Mouse (Mus musculus): ENCODE results near the gene Palm2.
A peak's percentile ranks its signal among the peaks of the same experiment; 100 is the strongest.

The Palm2 gene

DNA sequence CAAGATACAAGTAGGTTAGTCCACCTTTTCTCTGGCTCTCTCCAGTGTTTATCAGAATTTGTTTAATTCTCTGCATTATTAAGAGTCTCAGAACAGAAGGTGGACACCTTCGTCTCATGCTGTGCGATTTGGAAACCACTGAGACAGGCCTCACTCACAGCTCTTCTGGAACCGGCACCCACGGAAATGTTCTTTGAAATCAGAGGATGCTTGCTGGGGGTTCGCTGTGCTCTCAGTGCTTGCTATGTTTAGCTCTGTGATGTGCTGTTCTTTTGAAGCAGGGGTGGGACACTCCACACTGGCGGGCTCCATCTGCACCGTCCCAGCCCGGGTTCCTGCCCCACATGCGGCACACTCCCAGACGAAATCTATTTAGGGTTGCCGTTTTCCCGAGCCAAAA lies 222.3 kb downstream of the Palm2 start:
- DNase-seq (ENCODE audit: extremely low spot score, low read depth, low spot score) = no peak

DNA sequence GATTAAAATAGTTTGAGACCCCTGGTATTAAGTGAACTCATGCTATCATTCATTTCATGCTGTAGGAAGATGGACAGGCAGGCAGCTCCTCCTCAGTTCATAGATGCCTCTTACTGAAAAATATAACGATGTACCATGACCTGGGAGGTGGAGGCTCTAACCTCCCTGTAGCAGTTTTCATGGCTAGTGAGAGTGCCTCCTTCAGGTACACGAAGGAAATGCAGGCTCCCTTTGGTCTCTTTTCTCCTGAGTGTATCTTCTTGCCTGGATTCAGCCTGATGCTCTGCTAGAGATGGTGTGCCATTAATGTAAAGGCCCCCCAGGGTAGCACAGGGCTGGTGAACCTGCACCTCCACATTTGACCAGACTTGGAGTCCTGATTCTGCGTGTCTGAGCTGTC lies 222.8 kb downstream of the Palm2 start:
- DNase-seq (ENCODE audit: extremely low spot score, low read depth, low spot score) = no peak

- no peak for DNase-seq (ENCODE audit: extremely low spot score, low read depth, low spot score)
These were observed 226.4 kb downstream of the Palm2 start for GRCm38 (mm10) chr4:57660470-57660869.

- no peak for DNase-seq (ENCODE audit: extremely low spot score, low read depth, low spot score)
These were observed 232.1 kb downstream of the Palm2 start for GRCm38 (mm10) chr4:57666101-57666500.

DNA sequence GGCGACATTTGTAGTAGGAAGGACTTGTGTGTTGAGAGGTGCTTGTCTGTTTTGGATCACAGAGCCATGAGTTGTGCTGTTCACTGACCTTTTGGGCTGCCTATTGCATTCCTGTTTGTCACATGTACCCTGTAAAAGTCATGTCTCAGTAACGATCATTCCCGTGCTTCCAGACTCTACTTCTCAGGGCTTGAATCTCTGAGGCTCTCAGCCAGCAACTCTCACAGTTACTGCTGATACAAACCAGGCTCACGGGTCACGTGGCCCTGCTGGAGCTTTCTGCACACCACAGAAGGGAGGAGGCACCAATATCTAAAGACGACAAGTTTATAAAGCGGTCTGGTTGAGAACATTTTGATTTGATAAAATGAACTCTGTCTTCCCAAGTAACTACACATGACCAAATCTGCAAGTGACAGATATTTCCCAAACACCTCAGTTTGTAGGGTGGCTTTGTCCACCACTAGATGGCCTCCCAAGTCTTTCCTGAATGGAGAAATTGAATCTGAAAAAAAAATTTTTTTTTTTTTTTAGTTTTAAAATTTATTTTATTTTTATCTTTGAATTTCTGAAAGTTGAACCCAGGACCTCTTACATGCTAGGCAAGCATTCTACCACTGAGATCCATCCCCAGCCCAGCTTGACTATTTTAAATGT lies 236.9 kb downstream of the Palm2 start:
- no peak for DNase-seq (ENCODE audit: extremely low spot score, low read depth, low spot score)

- no peak for DNase-seq (ENCODE audit: extremely low spot score, low read depth, low spot score)
These were observed 238.5 kb downstream of the Palm2 start for GRCm38 (mm10) chr4:57672541-57672940.

GRCm38 (mm10) chr4:57672996-57673906 lies 239.2 kb downstream of the Palm2 start:
- DNase-seq (ENCODE audit: extremely low spot score, low read depth, low spot score) = peak; percentile 86

GRCm38 (mm10) chr4:57674351-57674750 lies 240.3 kb downstream of the Palm2 start:
- DNase-seq (ENCODE audit: extremely low spot score, low read depth, low spot score) = no peak

GRCm38 (mm10) chr4:57675387-57675786 lies 241.3 kb downstream of the Palm2 start:
- no peak for DNase-seq (ENCODE audit: extremely low spot score, low read depth, low spot score)

DNA sequence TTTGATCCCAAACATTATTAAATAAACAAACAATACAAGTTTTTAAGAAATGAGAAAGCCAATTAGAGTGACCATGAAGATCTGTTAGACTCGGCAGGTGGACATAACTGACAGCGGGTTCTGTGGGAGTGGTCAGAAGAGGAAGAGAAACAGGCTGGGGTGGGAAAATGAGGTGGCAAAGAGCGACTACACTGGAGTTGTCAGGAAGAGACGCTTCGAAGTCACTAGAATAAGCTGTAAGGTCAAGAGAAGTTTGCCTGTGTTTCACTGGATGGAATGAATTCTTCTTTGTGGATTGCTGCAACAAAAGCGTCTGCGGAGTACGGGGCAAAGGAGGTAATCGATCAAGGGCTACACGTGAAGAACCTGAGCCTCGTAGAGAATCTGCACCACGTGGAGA lies 243.9 kb downstream of the Palm2 start:
- no peak for DNase-seq (ENCODE audit: extremely low spot score, low read depth, low spot score)

DNA sequence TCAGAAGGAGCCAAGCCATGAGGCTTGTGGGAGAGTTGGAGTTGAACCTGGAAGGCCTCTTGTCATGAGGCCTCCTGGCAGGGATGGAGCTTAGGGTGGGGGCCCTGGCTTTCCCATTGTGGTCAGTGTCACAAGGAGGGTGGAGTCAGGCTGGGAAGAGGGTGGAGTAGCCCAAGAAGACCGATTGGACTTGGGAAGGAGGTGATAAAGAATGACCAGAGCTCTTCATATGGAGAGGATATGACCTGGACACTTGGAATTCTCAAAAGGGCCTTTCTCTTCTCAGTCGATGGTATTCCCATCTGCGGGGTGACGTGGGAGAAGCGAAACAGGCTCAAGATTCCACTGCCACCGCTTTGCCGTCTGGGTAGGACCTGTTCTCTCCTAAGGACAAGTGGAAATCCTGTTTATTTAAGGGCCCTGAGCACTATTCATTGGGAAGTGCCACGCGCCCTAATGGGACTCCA lies 245.0 kb downstream of the Palm2 start:
- DNase-seq (ENCODE audit: extremely low spot score, low read depth, low spot score) = no peak

DNA sequence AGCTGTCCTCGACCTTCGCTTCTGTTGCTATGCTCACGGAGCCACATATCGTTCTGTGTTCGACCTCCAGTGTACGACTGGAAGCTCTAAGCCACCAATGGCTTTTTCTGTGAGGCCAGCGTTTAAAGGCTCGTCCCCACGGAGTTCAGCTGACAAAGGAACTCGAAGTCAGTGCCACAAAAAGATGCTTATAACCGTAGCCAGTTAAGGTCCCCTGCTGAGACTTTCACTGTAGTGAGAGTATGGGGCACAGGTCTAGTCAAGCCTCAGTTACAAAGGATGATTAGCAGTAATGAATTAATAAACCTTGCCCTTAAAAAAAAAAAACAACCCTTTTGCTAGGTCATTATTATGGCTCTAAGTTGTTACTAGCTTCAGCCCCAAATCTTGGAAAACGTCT lies 246.1 kb downstream of the Palm2 start:
- DNase-seq (ENCODE audit: extremely low spot score, low read depth, low spot score) = no peak

GRCm38 (mm10) chr4:57681511-57681910 lies 247.5 kb downstream of the Palm2 start:
- DNase-seq (ENCODE audit: extremely low spot score, low read depth, low spot score) = no peak

GRCm38 (mm10) chr4:57682341-57682740 lies 248.3 kb downstream of the Palm2 start:
- no peak for DNase-seq (ENCODE audit: extremely low spot score, low read depth, low spot score)

GRCm38 (mm10) chr4:57682944-57683343 lies 248.9 kb downstream of the Palm2 start:
- DNase-seq (ENCODE audit: extremely low spot score, low read depth, low spot score) = no peak

DNA sequence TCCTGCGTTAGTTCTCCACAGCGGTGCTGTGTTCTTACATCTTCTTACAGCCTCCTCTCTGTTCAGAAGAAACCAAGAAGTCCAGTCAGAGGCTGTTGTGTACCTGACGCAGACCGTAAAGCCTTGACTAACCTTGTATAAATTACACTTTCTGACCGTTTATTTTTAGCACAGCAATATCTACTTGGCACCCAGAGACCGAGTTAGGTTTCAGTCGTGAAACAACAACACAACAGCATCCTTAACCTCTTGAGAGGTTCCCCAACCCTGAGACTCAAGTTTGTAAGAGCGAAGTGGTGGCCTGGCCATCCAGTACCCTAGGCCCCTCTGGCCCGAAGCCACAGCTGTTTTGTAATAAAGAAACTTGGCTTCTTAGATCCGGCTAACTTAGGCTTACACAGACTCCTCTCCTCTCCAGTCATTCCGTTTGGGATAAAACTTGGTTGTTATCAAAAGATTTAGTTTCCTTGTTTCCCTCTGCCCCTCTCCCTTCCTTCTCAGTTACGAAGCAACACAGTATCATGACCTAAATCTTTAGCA lies 250.7 kb downstream of the Palm2 start:
- DNase-seq (ENCODE audit: extremely low spot score, low read depth, low spot score) = no peak

DNA sequence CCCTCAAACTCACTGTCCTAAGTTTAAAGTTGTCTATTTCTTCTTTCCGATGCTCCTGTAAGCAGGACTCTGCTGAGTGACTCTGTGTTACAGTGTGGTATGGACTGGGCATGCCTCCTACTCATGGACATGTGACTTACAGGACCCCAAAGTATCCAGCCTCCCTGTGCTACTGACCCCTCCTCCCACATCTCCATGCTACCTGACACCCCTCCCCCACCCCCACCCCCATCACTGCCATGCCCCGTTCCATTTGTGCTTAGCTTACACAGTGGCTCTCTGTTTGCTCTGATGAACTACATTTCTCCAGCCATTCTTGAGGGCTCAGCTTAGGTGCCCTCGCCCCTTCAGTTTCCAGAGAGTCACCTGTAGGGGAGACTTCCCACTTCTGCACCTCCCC lies 252.7 kb downstream of the Palm2 start:
- no peak for DNase-seq (ENCODE audit: extremely low spot score, low read depth, low spot score)

DNA sequence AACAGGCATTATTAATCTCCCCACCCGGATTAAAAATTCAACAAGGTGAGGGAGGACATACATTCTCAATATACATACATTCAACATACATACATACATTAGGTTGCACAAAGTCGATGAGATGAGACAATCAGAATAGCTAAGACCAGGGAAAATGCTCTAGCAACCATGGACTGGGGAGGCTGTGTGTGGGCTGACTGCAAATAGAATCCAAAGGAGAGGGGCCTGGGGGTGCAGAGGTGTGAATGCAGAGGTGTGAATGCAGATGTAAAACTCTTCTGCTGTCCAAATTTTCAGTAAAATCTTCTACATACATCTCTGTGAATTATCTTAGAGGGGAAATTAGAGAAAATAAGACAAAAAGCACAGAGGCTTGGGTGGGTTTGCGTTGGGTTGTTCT lies 253.5 kb downstream of the Palm2 start:
- no peak for DNase-seq (ENCODE audit: extremely low spot score, low read depth, low spot score)

DNA sequence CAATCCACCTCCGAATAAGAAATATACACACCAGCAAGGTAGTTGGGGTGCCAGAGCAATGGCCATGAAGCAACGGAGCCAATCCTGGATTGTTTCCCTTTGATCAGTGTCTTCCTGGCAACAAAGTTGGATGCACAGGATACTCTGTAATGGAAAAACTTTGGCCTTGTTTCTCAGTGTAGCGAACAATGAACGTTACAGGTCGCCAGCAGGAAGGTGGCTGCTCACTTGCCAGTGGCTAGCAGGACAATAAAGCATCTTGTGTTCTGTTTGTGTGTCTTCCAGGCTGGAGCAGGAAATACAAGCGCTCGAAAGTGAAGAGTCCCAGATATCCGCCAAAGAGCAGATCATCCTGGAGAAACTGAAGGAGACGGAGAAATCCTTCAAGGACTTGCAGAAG lies 254.1 kb downstream of the Palm2 start:
- no peak for DNase-seq (ENCODE audit: extremely low spot score, low read depth, low spot score)

GRCm38 (mm10) chr4:57690001-57690400 lies 256.0 kb downstream of the Palm2 start:
- no peak for DNase-seq (ENCODE audit: extremely low spot score, low read depth, low spot score)

DNA sequence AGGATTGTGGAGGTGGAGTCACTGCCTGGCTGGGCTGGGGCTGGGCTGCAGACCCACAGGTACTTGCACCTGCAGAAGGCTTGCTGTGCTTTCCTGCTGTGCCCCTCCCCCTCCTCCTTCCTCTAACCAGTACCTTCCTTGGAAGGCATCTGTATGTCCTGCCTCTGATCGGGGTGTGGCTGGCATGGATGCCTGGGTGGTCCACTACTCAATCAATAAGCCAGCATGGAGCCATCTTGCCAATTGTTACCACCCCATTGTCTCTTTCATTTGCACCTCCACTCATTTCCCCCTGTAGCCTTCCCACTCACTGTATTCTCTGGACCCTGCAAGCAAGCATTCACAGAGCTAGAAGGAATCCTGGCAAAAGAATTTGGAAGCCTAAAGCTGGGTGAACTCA lies 256.8 kb downstream of the Palm2 start:
- no peak for DNase-seq (ENCODE audit: extremely low spot score, low read depth, low spot score)

Data from hindlimb bud, embryonic 11.5 days (tissue).